Mouse (Mus musculus) urinary bladder, postnatal 4 days (tissue): ENCODE results near the gene P2ry10b.

ENCODE experiments used
- DNase-seq, 2 experiments: peaks; one replicate each; pipeline ENCODE4 v3.0.0; 2021 to 2022; ENCODE audit warnings: low spot score in 2 of 2

The P2ry10b gene

DNA sequence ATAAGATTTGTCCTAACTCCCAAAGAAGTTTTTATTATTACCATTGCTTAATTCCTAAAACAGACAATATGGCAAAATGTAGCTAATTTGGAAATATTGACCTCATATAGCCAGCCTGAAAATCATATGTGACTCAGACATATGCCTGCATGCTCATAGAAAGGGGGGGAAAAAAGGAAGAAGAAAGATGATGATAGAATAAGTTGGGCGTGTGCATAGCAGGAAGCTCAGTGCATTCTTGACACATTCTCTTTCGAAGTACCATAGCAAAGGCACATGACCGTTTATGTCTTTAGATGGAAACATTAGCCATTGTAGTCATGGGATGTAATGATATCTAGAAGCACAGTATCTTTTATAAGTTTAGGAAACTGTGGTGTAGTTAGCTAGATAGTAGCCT, at the start of gene P2ry10b:
TSS of gene P2ry10b (plus strand) at position 247 of the 400 bp plus-strand sequence.
- DNase-seq = no peak

DNA sequence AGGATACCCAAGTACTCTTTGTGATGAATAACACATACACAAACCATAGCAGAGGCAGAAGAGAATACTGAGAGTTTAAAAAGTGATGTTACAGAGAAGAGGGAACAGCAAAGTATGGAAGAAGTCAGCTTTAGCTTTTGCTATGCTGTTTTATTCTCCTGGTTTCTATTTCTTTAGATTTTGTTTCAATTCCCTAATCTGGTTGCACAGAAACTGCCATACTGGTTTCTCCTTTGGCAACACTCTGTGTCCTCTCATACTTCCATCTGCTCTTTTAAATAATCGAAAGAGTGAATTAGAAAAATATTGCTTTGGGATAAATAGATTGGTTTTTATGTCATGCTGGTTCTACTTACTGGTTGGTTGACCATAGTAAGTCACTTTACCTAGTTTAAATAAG, 32.4 kb upstream of the P2ry10b start:
- no peak for DNase-seq

DNA sequence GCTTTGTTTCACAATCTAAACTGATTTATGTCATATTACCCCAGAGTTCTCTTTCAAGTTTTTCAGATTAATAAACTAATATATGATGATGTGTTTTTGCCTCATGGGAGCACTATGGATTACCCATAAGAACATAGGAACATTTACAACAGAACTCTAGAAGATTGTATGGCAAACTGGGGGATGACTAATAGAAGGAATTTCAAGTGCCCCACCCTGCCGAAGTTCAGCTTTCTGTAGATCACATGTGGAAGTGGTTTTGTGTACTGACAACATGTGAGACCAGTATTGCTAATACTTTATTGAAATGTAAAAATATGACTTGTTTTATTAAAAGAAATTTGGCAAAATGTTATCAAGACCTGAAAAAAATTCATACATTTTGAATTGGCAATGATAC, 31.7 kb upstream of the P2ry10b start:
- no peak for DNase-seq

DNA sequence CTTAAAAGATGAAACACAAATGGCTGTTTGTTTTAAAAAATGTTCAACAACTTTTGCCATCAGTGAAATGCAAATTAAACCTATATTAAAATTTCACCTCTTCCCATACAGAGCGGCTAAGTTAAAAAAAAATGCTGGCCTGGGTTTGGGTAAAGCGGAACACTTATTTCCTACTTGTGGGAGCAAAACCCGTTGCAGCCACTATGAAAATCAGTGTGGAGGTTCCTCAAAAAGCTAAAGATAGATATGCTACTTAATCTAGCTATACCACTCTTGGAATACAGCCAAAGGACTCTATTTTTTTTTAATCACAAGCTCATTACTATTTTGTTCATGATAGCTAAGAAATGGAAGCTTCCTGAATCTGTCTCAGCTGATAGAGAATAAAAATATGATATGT, 5.5 kb upstream of the P2ry10b start:
- no peak for DNase-seq

- no peak for DNase-seq
Observed at GRCm38 (mm10) chrX:107143930-107144329, 4.8 kb upstream of the P2ry10b start.

- no peak for DNase-seq
Observed at GRCm38 (mm10) chrX:107149391-107149993, 765 bp downstream of the P2ry10b start.

- DNase-seq = no peak
Observed at GRCm38 (mm10) chrX:107150027-107150426, 1.3 kb downstream of the P2ry10b start.

- DNase-seq = no peak
Observed at GRCm38 (mm10) chrX:107150752-107151515, 2.2 kb downstream of the P2ry10b start.

DNA sequence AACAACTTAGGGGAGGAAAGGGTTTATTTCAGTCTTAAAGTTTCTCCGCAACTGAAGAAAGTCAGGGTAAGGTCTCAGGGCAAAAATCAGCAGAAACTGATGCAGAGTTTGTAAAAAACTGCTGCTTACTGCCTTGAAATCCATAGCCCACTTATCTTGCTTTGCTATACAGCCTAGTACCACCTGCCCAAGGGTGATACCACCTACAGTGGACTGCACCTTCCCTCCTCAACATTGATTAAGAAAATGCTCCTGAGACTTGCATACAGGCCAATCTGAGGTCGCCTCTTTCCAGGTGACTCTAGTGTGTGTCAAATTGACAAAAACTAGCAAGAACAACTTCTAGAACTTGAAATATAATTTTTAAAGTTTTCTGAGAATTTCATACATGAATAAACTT, 7.3 kb downstream of the P2ry10b start:
- no peak for DNase-seq

GRCm38 (mm10) chrX:107160496-107160895, 11.8 kb downstream of the P2ry10b start:
- no peak for DNase-seq

- DNase-seq = no peak
Observed at GRCm38 (mm10) chrX:107168281-107168680, 19.6 kb downstream of the P2ry10b start.

DNA sequence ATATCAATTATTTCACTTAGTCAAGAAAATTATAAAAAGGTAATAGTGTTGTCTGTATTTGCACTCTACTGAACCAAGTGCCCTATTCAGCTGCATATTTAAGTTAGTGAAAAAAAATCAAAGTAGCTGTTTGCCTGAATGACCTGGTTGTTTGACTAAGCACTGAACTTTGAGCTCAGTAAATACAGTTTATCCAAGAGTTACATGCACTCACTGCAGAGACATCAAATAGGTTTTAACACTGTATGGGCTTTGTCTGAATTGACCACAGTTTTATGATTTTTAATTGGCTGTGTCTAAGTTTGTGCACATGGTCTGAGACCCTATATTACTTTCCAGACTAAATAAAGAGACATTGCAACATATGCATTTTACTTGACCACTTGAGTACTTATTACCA, 20.4 kb downstream of the P2ry10b start:
- DNase-seq = no peak

DNA sequence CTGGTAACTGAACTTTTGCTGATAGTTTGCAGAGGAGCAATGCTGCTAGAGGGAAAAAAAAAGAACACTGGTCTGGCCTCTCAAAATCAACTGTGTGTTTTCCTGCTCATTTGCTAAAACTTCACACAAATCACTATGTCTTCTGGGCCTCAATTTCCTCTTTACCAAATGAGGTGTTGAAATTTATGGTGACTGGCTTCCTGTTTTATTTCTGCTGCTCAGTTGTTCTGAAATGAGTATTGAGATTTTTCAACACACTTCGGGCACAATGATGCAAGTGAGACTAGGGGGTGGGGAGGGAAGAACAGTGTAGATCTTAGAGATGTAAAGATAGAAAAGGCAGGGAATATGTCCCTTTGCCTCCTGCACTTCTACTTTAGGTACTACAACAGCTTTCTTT, 30.0 kb downstream of the P2ry10b start:
- DNase-seq = no peak

- no peak for DNase-seq
Observed at GRCm38 (mm10) chrX:107217577-107218090, 68.9 kb downstream of the P2ry10b start.
